Mouse (Mus musculus) gastrocnemius, adult 2 months (tissue): ENCODE data around the gene Zbtb40. TPM values are rescaled to one million over a fixed set of nuclear protein-coding genes. Genes with fewer than 3 reads are reported as not detected.

Experiments used
- DNase-seq: peaks from one replicate; pipeline ENCODE4 v3.0.0; 2022
- H3K27ac ChIP-seq: fragments of 200-600 bp; 2 replicates; pipeline ENCODE4 v1.8.1; 2022; ENCODE audit warnings: mild to moderate bottlenecking
- H3K4me3 ChIP-seq: fragments of 200-600 bp; 2 replicates; pipeline ENCODE4 v1.8.1; 2022; ENCODE audit warnings: mild to moderate bottlenecking, moderate library complexity
- CTCF ChIP-seq: fragments of 200-600 bp; IDR thresholded peaks from 2 replicates; pipeline ENCODE4 v1.8.1; 2022; ENCODE audit warnings: antibody characterized with exemption, mild to moderate bottlenecking, moderate library complexity
- intact Hi-C: fragments of 180-260 bp; cut with DNase I; formaldehyde crosslinking; loops from one replicate; pipeline ENCODE4 v1.15.1; 2025
- total RNA-seq, 2 experiments: library from RNA; stranded (reverse); gene quantifications; 2 replicates each; pipeline ENCODE4 v1.2.3; 2021

The Zbtb40 gene
- total RNA-seq, 2 experiments from 2014 or later = 8.4 to 9.5 TPM

DNA sequence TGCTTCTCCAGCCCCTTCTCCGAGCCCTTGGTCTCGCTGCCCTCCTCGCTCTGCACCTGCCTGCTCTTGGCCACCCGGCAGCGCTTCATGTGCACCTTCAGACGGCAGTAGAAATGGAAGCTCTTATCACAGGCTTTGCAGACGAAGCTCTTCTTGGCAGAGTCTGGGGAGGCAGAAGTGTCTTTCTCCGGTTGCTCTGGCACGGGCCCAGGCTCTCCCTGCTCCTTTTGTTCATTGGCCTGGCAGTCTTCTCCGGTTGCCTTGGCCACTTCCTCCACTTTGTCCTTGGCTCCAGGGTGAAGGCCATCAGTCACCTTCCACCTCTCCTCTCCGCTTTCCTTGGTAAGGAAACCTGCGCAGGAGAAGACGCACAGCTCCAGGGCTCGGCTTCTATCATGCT, 53.2 kb downstream of the Zbtb40 start:
- no peak for TF ChIP-seq CTCF
- no peak for DNase-seq
- intact Hi-C loops = no loop called here
- H3K4me3 ChIP-seq = no peak overlapping the region
- H3K27ac ChIP-seq = no peak overlapping the region

DNA sequence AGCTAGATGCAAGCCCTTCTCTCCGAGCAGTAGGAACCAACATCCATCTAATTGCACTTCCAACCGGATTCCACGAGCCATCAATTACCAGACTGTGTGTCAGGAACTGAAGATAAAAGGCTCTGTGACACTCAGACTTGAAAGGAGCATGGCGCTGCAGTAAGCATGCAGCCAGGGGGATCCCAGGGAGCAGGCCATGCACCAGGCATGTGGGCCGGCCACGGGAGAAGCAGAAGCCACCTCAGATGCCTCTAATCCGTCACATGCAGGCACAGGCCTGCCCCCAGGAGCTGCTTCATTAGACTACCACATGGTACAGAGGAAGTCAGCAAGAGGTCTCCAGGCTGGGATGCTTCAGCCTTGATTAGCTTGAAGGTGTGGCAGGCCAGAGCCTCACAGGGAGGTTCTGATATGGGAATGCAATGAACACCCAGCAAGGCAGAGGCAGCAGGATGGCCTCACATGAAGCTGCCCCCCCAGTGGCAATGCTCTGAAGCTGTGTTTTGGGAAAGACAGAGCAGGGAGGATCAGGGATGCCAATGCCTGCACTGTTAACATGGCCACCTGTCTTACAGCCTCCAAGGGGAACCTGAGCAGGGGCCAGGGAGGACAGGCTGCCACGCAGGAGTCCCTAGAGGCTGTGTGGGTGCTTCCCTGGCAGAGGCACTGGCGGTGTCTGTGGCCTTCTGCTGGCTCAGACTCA, 66.5 kb downstream of the Zbtb40 start:
- TF ChIP-seq CTCF = no peak
- intact Hi-C loops = no loop called here
- no peak for DNase-seq
- Histone ChIP-seq H3K27ac (no peak overlapping the region), H3K4me3 (no peak overlapping the region)

DNA sequence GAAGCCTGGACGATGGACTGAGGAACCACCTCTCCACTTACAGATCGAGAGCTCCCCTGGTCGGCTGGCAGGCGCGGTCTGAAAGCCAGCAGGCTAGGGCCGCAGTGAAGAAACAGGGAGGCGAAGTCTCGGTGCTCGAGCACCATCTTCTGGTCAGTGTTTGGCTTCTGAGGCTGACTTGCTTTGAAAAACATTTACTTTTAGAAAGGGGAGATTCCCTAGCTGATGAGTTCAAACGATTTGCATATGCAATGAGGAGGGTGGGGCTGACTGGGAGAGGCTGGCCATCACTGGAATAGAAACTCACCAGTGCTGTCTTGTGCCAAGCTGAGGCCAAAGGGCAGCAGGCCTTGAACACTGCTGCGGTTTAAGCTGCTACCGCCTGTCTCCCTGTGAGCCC, 67.3 kb downstream of the Zbtb40 start:
- TF ChIP-seq CTCF = peak; percentile 51
- intact Hi-C loops = no loop called here
- no peak overlapping the region for H3K27ac ChIP-seq
- DNase-seq = peak; percentile 44
- H3K4me3 ChIP-seq = no peak overlapping the region

DNA sequence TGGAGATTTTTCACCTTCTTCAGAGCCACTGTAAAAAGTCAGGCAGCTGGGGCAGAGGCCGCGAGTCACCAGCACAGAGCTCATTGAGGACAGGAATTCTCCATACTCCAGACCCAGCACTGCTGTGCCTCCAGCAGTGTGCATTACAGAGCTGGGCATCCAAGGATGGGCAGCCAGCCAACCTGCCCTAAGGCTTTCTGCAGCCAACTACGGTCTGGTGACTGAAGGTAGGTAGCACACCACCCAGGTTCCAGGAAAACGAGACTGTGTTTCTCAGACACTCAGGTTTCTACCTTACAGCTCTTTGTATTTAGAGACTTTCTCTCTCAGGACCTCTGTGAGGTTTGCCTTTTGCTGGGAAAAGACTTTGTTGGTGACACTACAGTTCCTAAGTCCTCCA, 67.7 kb downstream of the Zbtb40 start:
- DNase-seq = no peak
- no peak overlapping the region for H3K4me3 ChIP-seq
- H3K27ac ChIP-seq = no peak overlapping the region
- intact Hi-C loops = no loop called here
- TF ChIP-seq CTCF = no peak

DNA sequence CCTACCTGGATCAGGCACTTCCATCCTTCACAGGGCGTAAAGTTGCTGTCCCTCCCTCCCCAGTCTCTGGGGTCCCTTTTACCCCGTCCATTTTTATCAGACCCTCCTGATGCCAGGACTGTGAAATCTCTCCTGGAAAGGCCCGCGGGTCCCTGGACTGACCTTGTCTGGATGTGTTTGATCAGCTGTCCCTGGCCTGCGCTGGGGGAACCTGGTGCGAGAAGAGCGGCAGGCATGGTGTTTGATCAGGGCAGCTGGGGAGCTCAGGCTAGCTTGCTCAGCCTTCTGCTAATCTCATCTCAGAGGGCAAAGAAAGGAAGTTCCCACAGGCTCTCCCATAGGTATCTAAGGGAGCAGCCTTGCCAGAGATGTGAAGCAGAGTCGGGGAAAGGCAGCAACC, 71.4 kb downstream of the Zbtb40 start:
- intact Hi-C loops = no loop called here
- Histone ChIP-seq H3K4me3 (no peak overlapping the region), H3K27ac (no peak overlapping the region)
- no peak for TF ChIP-seq CTCF
- no peak for DNase-seq

DNA sequence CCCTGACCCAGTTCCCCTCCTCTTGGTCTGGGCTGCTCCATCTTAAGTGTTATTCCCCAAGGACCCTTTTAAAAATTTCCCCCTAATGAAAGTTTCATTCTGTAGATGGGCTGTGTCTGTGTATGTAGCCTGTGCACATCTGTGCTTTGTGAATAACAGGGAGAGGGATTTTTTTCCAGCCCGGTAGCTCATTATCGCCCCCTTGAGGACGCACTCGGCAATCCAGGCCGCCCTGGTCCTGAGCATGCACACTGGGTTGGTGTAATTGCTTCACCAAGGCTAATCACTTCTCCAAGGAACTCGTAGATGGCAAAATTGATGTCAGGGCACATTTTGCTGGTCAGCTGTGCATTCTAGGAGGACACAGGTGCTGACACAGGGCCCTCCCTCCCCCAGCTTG, 77.7 kb downstream of the Zbtb40 start:
- TF ChIP-seq CTCF = peak; percentile 63
- intact Hi-C loops = no loop called here
- Histone ChIP-seq H3K27ac (no peak overlapping the region), H3K4me3 (no peak overlapping the region)
- peak; percentile 34 for DNase-seq

DNA sequence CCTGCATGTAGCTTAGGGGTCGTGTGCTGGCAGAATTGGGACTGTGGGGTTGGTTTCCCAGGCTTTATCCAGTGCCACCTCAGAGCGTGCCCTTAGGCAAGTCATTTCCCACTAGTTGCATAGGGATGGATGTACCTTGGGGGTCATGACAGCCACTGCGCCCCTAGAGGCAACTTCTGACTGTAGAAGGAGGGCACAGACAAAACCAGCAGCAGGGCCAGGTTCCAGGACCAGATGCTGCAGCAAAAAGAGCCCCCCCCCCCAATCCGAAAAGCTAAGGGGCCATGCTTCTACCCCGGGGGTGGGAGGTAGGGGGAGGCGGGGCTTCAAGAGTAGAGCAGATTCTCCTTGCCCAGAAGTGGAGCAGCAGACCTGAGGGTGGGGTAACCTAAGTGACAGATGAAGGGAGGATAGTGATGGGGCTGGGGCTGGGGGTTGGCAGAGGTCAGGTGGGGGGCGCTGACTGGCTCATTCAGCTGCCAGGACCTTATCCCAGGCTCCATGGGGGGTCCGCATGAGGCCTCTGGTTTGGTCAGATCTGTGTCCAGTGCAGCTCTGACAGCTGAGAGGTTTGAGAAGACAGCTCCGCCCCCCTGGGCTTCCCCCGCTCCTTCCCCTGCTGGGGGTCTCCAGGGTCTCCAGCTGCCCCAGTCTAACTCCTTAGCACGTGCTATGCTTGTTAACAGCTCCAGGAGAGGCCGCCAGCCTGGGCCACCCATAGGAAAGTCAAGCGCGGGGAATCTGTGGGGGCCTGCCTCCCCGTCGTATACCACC, 78.9 kb downstream of the Zbtb40 start:
- no peak for DNase-seq
- no peak for TF ChIP-seq CTCF
- Histone ChIP-seq H3K27ac (no peak overlapping the region), H3K4me3 (no peak overlapping the region)
- intact Hi-C loops = no loop called here

DNA sequence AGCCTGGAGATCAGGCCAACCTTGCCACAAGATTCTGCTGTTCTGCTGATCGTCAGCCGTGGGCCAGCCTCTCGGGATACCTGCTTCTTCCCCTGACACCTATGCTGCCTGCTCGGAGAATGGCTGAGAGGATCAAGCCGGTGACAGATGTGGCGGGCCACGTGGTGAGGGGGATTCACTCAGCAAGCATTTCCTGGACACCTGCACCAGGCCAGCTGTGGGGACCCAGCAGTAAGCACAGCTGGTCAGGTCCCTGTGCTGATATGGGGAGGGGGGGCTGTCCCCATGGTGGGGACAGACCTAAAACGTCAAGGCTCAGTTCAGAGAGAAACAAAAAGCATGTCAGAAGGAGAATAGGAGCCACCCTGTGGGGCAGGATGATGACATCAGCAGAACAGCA, 79.5 kb downstream of the Zbtb40 start:
- intact Hi-C loops = no loop called here

DNA sequence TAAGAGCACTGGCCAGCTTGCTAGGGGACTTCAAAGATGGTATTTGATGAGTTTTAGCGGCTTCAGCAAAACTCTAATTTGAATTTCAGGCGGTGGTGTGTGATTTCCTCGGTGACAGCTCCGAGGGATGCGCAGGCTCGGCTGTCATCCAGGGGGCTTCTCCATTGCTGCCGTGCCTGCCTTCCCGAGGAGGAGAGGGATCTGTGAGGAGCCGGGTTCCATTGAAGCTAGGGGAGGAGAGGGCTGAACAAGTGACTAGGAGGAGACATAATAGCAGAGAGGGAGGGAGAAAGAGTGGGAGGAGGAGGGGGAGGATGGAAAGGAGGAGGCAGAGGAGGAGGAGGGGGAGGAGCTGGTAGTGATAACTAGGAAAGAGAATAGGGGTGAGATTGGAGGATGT, 81.1 kb downstream of the Zbtb40 start:
- intact Hi-C loops = no loop called here
- no peak for TF ChIP-seq CTCF
- no peak for DNase-seq
- no peak overlapping the region for H3K4me3 ChIP-seq
- H3K27ac ChIP-seq = no peak overlapping the region

More for the DNA sequence above, 79.5 kb downstream of the Zbtb40 start:
- no peak for TF ChIP-seq CTCF
- Histone ChIP-seq H3K27ac (no peak overlapping the region), H3K4me3 (no peak overlapping the region)
- DNase-seq = no peak

DNA sequence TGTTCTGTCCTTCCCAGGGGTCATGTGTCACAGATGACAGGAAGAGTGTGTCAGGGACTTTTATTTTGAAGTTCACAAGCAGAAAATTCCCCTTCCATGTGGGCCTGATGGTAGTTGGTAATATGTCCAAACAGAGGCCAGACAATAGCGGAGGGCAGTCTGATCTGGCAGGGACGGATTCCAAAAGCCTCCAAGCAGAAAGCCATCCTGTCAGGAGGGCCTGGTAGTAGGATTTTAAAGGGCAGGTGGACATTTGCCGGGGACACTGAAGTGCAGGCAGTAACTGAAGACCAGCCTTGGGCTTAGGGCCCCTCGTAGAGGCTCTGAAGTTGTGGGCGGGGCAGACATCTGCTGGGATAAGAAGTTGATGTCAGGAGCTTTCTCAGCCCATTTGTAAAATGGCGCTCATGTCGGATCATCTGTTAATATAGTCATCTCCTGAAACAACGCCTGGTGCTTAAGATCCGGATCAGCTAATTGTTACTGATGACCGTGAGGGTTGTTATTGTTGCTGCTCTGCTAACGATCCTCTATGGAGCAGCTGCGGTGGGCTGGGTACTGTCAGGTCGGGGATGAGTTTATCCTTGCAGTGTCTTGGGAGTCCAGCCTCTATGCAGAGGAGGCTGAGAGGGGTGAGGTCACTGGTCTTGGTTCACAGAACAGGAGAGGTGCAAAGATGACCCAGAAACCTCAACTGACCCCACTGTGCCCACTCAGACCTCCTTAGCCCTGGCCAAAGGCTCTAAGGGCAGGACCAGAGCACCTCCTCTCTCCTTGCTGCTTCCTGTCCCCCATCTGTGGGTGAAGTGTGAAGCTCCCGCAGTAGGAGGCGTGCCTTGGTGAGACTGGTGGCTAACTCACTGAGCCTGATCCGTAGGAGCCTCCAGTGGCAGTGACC, 81.9 kb downstream of the Zbtb40 start:
- H3K27ac ChIP-seq = no peak overlapping the region
- intact Hi-C loops = no loop called here
- no peak overlapping the region for H3K4me3 ChIP-seq
- no peak for DNase-seq
- TF ChIP-seq CTCF = no peak

DNA sequence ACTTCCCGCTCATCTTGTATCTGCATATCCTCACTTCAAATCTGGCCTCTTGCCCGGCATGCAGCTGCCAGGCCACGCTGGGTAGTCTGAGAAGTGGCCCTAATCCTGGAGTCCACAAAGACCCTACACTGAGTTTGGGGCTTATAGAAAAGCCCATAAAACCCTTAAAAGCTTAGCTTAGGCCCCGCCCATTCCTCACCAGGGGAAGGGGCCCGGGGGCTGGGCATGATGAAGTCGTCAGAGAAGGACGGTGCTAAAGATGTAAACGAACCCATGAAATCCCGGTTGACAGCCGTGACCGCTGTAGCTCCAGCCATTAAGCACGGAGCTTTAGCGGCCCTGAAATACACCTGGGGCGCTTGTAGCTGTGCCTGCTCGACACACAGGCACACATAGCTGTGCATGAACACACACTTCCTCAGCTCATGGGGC, 83.6 kb downstream of the Zbtb40 start:
- no peak for TF ChIP-seq CTCF
- intact Hi-C loops = no loop called here
- Histone ChIP-seq H3K27ac (no peak overlapping the region), H3K4me3 (no peak overlapping the region)
- no peak for DNase-seq

DNA sequence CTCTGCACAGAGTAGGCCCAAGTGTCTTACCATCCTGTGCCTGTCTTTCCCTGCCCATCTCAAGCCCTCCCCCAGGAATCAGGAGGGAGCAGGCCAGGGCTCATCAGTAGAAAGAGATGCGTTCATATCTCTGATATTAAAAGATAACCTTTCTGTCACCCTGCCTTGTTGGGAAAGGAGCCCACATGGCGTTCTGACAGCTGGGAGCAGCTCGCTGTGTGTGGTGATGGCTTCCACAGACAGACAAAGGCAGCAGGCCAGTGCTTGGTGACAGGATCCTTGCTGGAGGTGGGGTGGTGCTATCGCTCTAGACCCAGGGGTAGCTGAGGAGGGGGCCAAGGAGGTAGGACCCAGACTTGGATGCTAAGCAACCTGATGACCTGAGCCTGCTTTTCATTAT, 86.2 kb downstream of the Zbtb40 start:
- no peak overlapping the region for H3K4me3 ChIP-seq
- TF ChIP-seq CTCF = no peak
- intact Hi-C loops = no loop called here
- H3K27ac ChIP-seq = no peak overlapping the region
- no peak for DNase-seq
